Mouse (Mus musculus): ENCODE data around the gene Zbtb26. TPM values are rescaled to one million over a fixed set of nuclear protein-coding genes. Genes with fewer than 3 reads are reported as not detected.
A peak's percentile ranks its signal among the peaks of the same experiment; 100 is the strongest.

Zbtb26 gene
- polyA plus RNA-seq (2014; fragmentation: Nextera tagmentation; extraction: Ambion mirVana) = 7.0 and 9.8 TPM in 2 replicates

- Histone ChIP-seq H3K36me3 (ENCODE audit: control insufficient read depth, insufficient read depth, low read length) (0 out of 2 replicates have a peak, but pooled peaks cover 4% of the 10 kb centered on the region), H3K4me2 (ENCODE audit: low read length) (peak within 1 kb of the TSS; percentile 91), H3K9ac (ENCODE audit: low read length) (peak within 1 kb of the TSS; percentile 90), H3K4me3 (ENCODE audit: low read depth, low read length) (peak within 1 kb of the TSS; percentile 92), H3K9me3 (ENCODE audit: control insufficient read depth, low read length) (no peaks in the 10 kb centered on the region), H3K4me1 (replicated peaks; ENCODE audit: control insufficient read depth, insufficient read depth, low read length) (peaks cover 9% of the 10 kb centered on the region; the same call in 1 of the 2 replicates), H3K27me3 (replicated peaks; ENCODE audit: control insufficient read depth, insufficient read depth, low read length) (no peaks in the 10 kb centered on the region), H3K27ac (ENCODE audit: low read depth) (peak within 1 kb of the TSS; percentile 86)
- DNase-seq (ENCODE audit: low spot score) (peak; percentile 96), ATAC-seq (replicated peaks; ENCODE audit: low FRiP score, low TSS enrichment, low read depth) (peak; percentile 99)
- under 1% methylated on average over 51 of the region's 51 CpGs for WGBS
These were observed at the start of gene Zbtb26, which contains the start of the genes Zbtb6 and Rabgap1 for GRCm38 (mm10) chr2:37442611-37443591. Gene Zbtb26, minus strand, starts transcription at chr2:37443135. Gene Zbtb6, minus strand, starts transcription at chr2:37443171. Gene Rabgap1, plus strand, starts transcription at chr2:37443279.

GRCm38 (mm10) chr2:37488956-37489355 is 46.0 kb upstream of the Zbtb26 start:
- no peak overlapping the region for H3K4me2 ChIP-seq (ENCODE audit: low read length)
- 95% methylated on average over 2 of the region's 2 CpGs for WGBS
- no peaks in the 10 kb centered on the region for H3K9me3 ChIP-seq (ENCODE audit: control insufficient read depth, low read length)
- H3K4me1 ChIP-seq (replicated peaks; ENCODE audit: control insufficient read depth, insufficient read depth, low read length) = no peaks in the 10 kb centered on the region
- ATAC-seq (replicated peaks; ENCODE audit: low FRiP score, low TSS enrichment, low read depth) (no peak), DNase-seq (ENCODE audit: low spot score) (no peak)
- no peak overlapping the region for H3K9ac ChIP-seq (ENCODE audit: low read length)
- H3K27me3 ChIP-seq (replicated peaks; ENCODE audit: control insufficient read depth, insufficient read depth, low read length) = no peaks in the 10 kb centered on the region
- peaks cover 84% of the 10 kb centered on the region for H3K36me3 ChIP-seq (ENCODE audit: control insufficient read depth, insufficient read depth, low read length)
- H3K4me3 ChIP-seq (ENCODE audit: low read depth, low read length) = no peak overlapping the region
- H3K27ac ChIP-seq (ENCODE audit: low read depth) = no peak overlapping the region

DNA sequence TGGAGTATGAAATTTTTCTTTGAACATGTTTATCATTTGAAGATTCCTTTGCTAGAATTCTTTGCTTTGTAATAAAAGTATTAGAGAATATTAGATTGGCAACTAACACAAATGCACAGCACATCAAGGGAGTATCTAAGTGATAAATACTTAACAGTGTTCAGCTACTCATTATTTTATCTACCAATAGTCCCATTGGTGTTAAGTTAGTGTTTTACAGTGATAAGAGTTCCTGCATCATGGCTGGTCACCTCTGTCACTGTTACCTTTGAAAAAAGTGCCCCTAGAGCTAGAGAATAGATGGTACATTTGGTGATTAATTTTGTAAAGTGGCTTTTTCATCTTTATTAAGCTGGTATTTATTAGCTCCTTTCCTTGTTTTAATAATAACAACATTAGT is 43.5 kb upstream of the Zbtb26 start:
- Histone ChIP-seq H3K9me3 (ENCODE audit: control insufficient read depth, low read length) (no peaks in the 10 kb centered on the region), H3K4me3 (ENCODE audit: low read depth, low read length) (no peak overlapping the region), H3K27me3 (replicated peaks; ENCODE audit: control insufficient read depth, insufficient read depth, low read length) (no peaks in the 10 kb centered on the region), H3K4me2 (ENCODE audit: low read length) (no peak overlapping the region), H3K9ac (ENCODE audit: low read length) (no peak overlapping the region), H3K4me1 (replicated peaks; ENCODE audit: control insufficient read depth, insufficient read depth, low read length) (no peaks in the 10 kb centered on the region), H3K36me3 (ENCODE audit: control insufficient read depth, insufficient read depth, low read length) (peaks cover 77% of the 10 kb centered on the region), H3K27ac (ENCODE audit: low read depth) (no peak overlapping the region)
- ATAC-seq (replicated peaks; ENCODE audit: low FRiP score, low TSS enrichment, low read depth) = no peak
- DNase-seq (ENCODE audit: low spot score) = no peak

GRCm38 (mm10) chr2:37485370-37485769 is 42.4 kb upstream of the Zbtb26 start:
- peak; percentile 55 for DNase-seq (ENCODE audit: low spot score)
- 83% methylated on average over 1 of the region's 1 CpGs for WGBS
- no peak for ATAC-seq (replicated peaks; ENCODE audit: low FRiP score, low TSS enrichment, low read depth)
- H3K27ac ChIP-seq (ENCODE audit: low read depth) = no peak overlapping the region
- no peak overlapping the region for H3K9ac ChIP-seq (ENCODE audit: low read length)
- H3K4me1 ChIP-seq (replicated peaks; ENCODE audit: control insufficient read depth, insufficient read depth, low read length) = no peaks in the 10 kb centered on the region
- H3K4me2 ChIP-seq (ENCODE audit: low read length) = no peak overlapping the region
- no peaks in the 10 kb centered on the region for H3K27me3 ChIP-seq (replicated peaks; ENCODE audit: control insufficient read depth, insufficient read depth, low read length)
- no peaks in the 10 kb centered on the region for H3K9me3 ChIP-seq (ENCODE audit: control insufficient read depth, low read length)
- no peak overlapping the region for H3K4me3 ChIP-seq (ENCODE audit: low read depth, low read length)
- peaks cover 74% of the 10 kb centered on the region for H3K36me3 ChIP-seq (ENCODE audit: control insufficient read depth, insufficient read depth, low read length)

- H3K4me3 ChIP-seq (ENCODE audit: low read depth, low read length) = no peak overlapping the region
- no peaks in the 10 kb centered on the region for H3K4me1 ChIP-seq (replicated peaks; ENCODE audit: control insufficient read depth, insufficient read depth, low read length)
- DNase-seq (ENCODE audit: low spot score) = no peak
- H3K9me3 ChIP-seq (ENCODE audit: control insufficient read depth, low read length) = no peaks in the 10 kb centered on the region
- no peak overlapping the region for H3K9ac ChIP-seq (ENCODE audit: low read length)
- H3K4me2 ChIP-seq (ENCODE audit: low read length) = no peak overlapping the region
- 89% methylated on average over 2 of the region's 2 CpGs for WGBS
- no peak for ATAC-seq (replicated peaks; ENCODE audit: low FRiP score, low TSS enrichment, low read depth)
- H3K27ac ChIP-seq (ENCODE audit: low read depth) = no peak overlapping the region
- no peaks in the 10 kb centered on the region for H3K27me3 ChIP-seq (replicated peaks; ENCODE audit: control insufficient read depth, insufficient read depth, low read length)
- H3K36me3 ChIP-seq (ENCODE audit: control insufficient read depth, insufficient read depth, low read length) = peaks cover 70% of the 10 kb centered on the region
These were observed 41.2 kb upstream of the Zbtb26 start for GRCm38 (mm10) chr2:37484165-37484564.

DNA sequence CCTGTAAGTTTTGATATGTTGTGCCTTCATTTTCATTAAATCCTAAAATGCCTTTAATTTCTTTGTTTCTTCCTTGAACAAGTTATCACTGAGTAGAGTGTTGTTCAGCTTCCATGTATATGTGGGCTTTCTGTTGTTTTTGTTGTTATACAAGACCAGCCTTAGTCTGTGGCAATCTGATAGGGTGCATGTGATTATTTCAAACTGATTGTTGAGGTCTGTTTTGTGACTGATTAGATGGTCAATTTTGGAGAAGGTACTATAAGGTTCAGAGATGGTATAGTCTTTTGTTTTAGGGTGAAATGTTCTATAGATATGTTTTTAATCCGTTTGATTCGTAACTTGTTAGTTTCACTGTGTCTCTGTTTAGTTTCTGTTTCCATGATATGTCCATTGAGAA is 37.1 kb upstream of the Zbtb26 start:
- WGBS = 92% methylated on average over 2 of the region's 2 CpGs

DNA sequence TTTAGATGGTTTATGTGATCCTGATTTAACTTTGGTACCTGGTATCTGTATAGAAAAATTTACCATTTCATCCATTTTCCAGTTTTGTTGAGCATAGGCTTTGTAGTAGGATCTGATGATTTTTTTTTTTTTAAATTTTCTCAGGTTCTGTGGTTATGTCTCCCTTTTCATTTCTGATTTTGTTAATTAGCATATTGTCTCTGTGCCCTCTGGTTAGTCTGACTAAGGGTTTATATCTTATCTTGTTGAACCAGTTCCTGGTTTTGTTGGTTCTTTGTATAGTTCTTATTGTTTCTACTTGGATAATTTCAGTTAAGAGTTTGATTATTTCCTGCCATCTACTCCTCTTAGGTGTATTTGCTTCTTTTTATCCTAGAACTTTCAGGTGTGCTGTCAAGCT is 36.6 kb upstream of the Zbtb26 start:
- DNase-seq (ENCODE audit: low spot score) = no peak
- H3K36me3 ChIP-seq (ENCODE audit: control insufficient read depth, insufficient read depth, low read length) = peaks cover 68% of the 10 kb centered on the region
- H3K4me1 ChIP-seq (replicated peaks; ENCODE audit: control insufficient read depth, insufficient read depth, low read length) = no peaks in the 10 kb centered on the region
- no peak for ATAC-seq (replicated peaks; ENCODE audit: low FRiP score, low TSS enrichment, low read depth)
- H3K27ac ChIP-seq (ENCODE audit: low read depth) = no peak overlapping the region
- no peaks in the 10 kb centered on the region for H3K27me3 ChIP-seq (replicated peaks; ENCODE audit: control insufficient read depth, insufficient read depth, low read length)
- H3K4me2 ChIP-seq (ENCODE audit: low read length) = no peak overlapping the region
- H3K9me3 ChIP-seq (ENCODE audit: control insufficient read depth, low read length) = no peaks in the 10 kb centered on the region
- H3K4me3 ChIP-seq (ENCODE audit: low read depth, low read length) = no peak overlapping the region
- H3K9ac ChIP-seq (ENCODE audit: low read length) = no peak overlapping the region

More for the DNA sequence above, 37.1 kb upstream of the Zbtb26 start:
- no peak for ATAC-seq (replicated peaks; ENCODE audit: low FRiP score, low TSS enrichment, low read depth)
- Histone ChIP-seq H3K36me3 (ENCODE audit: control insufficient read depth, insufficient read depth, low read length) (peaks cover 70% of the 10 kb centered on the region), H3K27me3 (replicated peaks; ENCODE audit: control insufficient read depth, insufficient read depth, low read length) (no peaks in the 10 kb centered on the region), H3K4me1 (replicated peaks; ENCODE audit: control insufficient read depth, insufficient read depth, low read length) (no peaks in the 10 kb centered on the region), H3K9ac (ENCODE audit: low read length) (no peak overlapping the region), H3K4me2 (ENCODE audit: low read length) (no peak overlapping the region), H3K27ac (ENCODE audit: low read depth) (no peak overlapping the region), H3K4me3 (ENCODE audit: low read depth, low read length) (no peak overlapping the region), H3K9me3 (ENCODE audit: control insufficient read depth, low read length) (no peaks in the 10 kb centered on the region)
- DNase-seq (ENCODE audit: low spot score) = no peak

DNA sequence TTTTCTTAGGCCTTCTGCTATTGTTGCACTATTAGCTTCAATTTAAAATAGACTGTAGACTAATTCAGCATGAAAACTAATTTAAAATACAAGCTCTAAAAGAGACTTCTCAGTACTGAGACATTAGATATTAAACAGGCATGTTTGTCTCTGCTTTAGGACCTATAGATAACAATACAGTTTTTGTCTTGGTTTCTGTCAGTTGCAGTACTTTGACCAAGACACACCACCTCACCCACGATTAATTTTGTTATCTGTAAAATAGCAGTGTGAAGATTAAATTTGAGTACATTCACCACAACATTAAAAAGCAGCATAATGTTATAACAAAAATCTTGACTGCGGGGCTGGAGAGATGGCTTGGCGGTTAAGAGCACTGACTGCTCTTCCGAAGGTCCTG is 23.3 kb upstream of the Zbtb26 start:
- Histone ChIP-seq H3K27ac (ENCODE audit: low read depth) (no peak overlapping the region), H3K36me3 (ENCODE audit: control insufficient read depth, insufficient read depth, low read length) (peaks cover 17% of the 10 kb centered on the region), H3K9ac (ENCODE audit: low read length) (no peak overlapping the region), H3K4me2 (ENCODE audit: low read length) (no peak overlapping the region), H3K4me3 (ENCODE audit: low read depth, low read length) (no peak overlapping the region), H3K27me3 (replicated peaks; ENCODE audit: control insufficient read depth, insufficient read depth, low read length) (no peaks in the 10 kb centered on the region), H3K9me3 (ENCODE audit: control insufficient read depth, low read length) (no peaks in the 10 kb centered on the region), H3K4me1 (replicated peaks; ENCODE audit: control insufficient read depth, insufficient read depth, low read length) (no peaks in the 10 kb centered on the region)
- 89% methylated on average over 4 of the region's 4 CpGs for WGBS
- ATAC-seq (replicated peaks; ENCODE audit: low FRiP score, low TSS enrichment, low read depth) (no peak), DNase-seq (ENCODE audit: low spot score) (no peak)
